Mouse (Mus musculus) stomach, embryonic 14.5 days (tissue): ENCODE results near the gene Prl3d2. TPM values are rescaled to one million over a fixed set of nuclear protein-coding genes. Genes with fewer than 3 reads are reported as not detected.
"Not testable (repeated sequence)": the region's sequence is repeated elsewhere in the genome, so short reads cannot be mapped to it uniquely, and the experiment has no call there.

Source experiments
- ATAC-seq: fragments of 200-750 bp; cut with Nextera tagmentation; 2 replicates; pipeline ENCODE4 v1.8.0; 2017; ENCODE audit warnings: low read depth, moderate TSS enrichment; ENCODE audit not compliant: insufficient number of reproducible peaks, insufficient read depth, low FRiP score
- H3K27ac ChIP-seq: fragments of 300-500 bp; sonication (generic); 2 replicates; pipeline ENCODE4 v1.5.1; 2014; ENCODE audit warnings: mild to moderate bottlenecking, low read length, moderate library complexity, mixed read lengths
- H3K27me3 ChIP-seq: fragments of 300-500 bp; sonication (generic); 2 replicates; pipeline ENCODE4 v1.6.1; 2014; ENCODE audit warnings: low read length, control low read depth, mixed read lengths; ENCODE audit not compliant: control insufficient read depth, insufficient read depth
- H3K36me3 ChIP-seq: fragments of 300-500 bp; sonication (generic); 2 replicates; pipeline ENCODE4 v1.6.1; 2014; ENCODE audit warnings: mild to moderate bottlenecking, control low read depth, low read length, moderate library complexity, mixed read lengths; ENCODE audit not compliant: control insufficient read depth, insufficient read depth
- H3K4me1 ChIP-seq: fragments of 300-500 bp; sonication (generic); 2 replicates; pipeline ENCODE4 v1.6.1; 2014; ENCODE audit warnings: low read length, control low read depth, mixed read lengths; ENCODE audit not compliant: control insufficient read depth, insufficient read depth
- H3K4me2 ChIP-seq: fragments of 300-500 bp; sonication (generic); replicated peaks from 2 replicates; pipeline ENCODE4 v1.6.1; 2014; ENCODE audit warnings: low read depth, low read length, control low read depth
- H3K4me3 ChIP-seq: fragments of 300-500 bp; sonication (generic); 2 replicates; pipeline ENCODE4 v1.5.1; 2014; ENCODE audit warnings: low read depth, low read length, control low read depth
- H3K9ac ChIP-seq: fragments of 300-500 bp; sonication (generic); replicated peaks from 2 replicates; pipeline ENCODE4 v1.6.1; 2014; ENCODE audit warnings: low read depth, mild to moderate bottlenecking, control low read depth, low read length, moderate library complexity, mixed read lengths
- H3K9me3 ChIP-seq: fragments of 300-500 bp; sonication (generic); 2 replicates; pipeline ENCODE4 v1.6.1; 2016; ENCODE audit warnings: low read depth, low read length, control low read depth; ENCODE audit not compliant: control insufficient read depth
- WGBS: fragments of 180-500 bp; shearing (Covaris S2); extraction: QIAGEN DNeasy Blood & Tissue Kit; methylation state at CpG from one replicate; pipeline ENCODE4 v1.1.7; 2014; 5-methylcytosine and 5-hydroxymethylcytosine counted together
- polyA plus RNA-seq: library from polyadenylated mRNA; unstranded; fragments of >200 nt; fragmentation: Nextera tagmentation; extraction: Ambion mirVana; gene quantifications from 2 replicates; pipeline ENCODE4 v1.2.1, GENCODE M21; 2014

Gene Prl3d2
- not detected in 2 replicates for polyA plus RNA-seq

DNA sequence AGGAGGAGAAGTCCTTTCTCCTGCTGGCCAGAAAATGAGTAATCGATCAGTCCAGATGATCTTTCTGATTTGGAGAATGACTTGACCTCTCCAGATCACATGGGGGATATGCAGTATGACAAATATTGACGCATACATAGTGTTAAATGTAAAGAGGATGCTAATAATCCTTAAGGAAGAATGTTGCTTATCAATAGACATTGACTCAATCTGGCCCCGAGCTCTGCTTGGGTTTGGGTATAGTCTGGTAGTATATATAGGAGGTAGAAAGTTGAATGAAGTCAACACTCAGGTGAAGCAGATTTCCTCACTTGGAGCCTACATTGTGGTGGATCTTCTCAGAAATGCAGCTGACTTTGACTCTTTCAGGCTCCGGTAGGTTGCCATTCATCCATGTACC lies at the start of gene Prl3d2:
Prl3d2 (plus strand) TSS at position 301 of the 400 bp plus-strand sequence.
- not testable (repeated sequence) for H3K9me3 ChIP-seq, H3K27ac ChIP-seq, H3K9ac ChIP-seq, H3K4me3 ChIP-seq, ATAC-seq, H3K27me3 ChIP-seq, H3K4me1 ChIP-seq, H3K36me3 ChIP-seq, H3K4me2 ChIP-seq
- 93% methylated on average over 4 of the region's 4 CpGs for WGBS

DNA sequence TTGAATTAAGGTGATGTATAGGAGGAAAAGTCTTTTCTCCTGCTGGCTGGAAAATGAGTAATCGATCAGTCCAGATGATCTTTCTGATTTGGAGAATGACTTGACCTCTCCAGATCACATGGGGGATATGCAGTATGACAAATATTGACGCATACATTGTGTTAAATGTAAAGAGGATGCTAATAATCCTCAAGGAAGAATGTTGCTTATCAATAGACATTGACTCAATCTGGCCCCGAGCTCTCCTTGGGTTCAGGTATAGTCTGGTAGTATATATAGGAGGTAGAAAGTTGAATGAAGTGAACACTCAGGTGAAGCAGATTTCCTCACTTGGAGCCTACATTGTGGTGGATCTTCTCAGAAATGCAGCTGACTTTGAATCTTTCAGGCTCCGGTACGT lies 27.6 kb upstream of the Prl3d2 start, which contains the start of gene Prl3d1:
Prl3d1 (plus strand) TSS at position 301 of the 400 bp plus-strand sequence.
- H3K9ac ChIP-seq, H3K9me3 ChIP-seq, H3K36me3 ChIP-seq, H3K4me3 ChIP-seq, ATAC-seq, H3K27ac ChIP-seq, H3K4me1 ChIP-seq, H3K4me2 ChIP-seq, H3K27me3 ChIP-seq: not testable (repeated sequence)
- 90% methylated on average over 5 of the region's 5 CpGs for WGBS

DNA sequence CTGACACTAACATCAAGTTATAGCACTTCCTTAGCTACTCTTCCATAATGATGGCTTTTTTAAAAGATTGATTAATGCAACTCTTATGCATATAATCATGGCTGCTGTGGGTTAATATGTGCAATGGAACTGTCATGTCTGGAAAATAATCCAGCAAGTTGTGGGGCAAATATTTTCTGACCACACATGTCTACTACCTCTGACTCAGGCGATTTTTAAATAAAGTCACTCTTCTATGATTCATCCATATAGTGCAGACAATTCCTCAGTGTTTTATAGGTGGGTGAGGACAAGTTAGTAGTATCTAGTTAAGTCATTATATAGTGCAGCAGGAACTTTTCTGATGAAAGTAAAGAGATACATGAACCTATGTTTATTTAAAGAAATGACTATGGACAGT lies 26.8 kb downstream of the Prl3d2 start:
- 70% methylated on average over 1 of the region's 1 CpGs for WGBS
- no peak for ATAC-seq

DNA sequence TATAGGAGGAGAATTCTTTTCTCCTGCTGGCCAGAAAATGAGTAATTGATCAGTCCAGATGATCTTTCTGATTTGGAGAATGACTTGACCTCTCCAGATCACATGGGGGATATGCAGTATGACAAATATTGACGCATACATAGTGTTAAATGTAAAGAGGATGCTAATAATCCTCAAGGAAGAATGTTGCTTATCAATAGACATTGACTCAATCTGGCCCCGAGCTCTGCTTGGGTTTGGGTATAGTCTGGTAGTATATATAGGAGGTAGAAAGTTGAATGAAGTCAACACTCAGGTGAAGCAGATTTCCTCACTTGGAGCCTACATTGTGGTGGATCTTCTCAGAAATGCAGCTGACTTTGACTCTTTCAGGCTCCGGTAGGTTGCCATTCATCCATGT lies 35.0 kb downstream of the Prl3d2 start, which contains the start of gene Prl3d3:
Prl3d3 (plus strand) TSS at position 301 of the 400 bp plus-strand sequence.
- H3K36me3 ChIP-seq, H3K9ac ChIP-seq, H3K4me1 ChIP-seq, H3K4me3 ChIP-seq, H3K9me3 ChIP-seq, ATAC-seq, H3K27ac ChIP-seq, H3K4me2 ChIP-seq, H3K27me3 ChIP-seq: not testable (repeated sequence)
- 88% methylated on average over 2 of the region's 3 CpGs for WGBS

More for the DNA sequence above, 26.8 kb downstream of the Prl3d2 start:
- Histone ChIP-seq H3K27ac (no peak overlapping the region), H3K4me1 (no peaks in the 10 kb centered on the region), H3K27me3 (no peaks in the 10 kb centered on the region), H3K9ac (no peak overlapping the region), H3K36me3 (no peaks in the 10 kb centered on the region), H3K4me2 (no peak overlapping the region), H3K9me3 (no peaks in the 10 kb centered on the region), H3K4me3 (no peak overlapping the region)

Other genes starting within 250 kb of the Prl3d2 start
- not detected in 2 replicates for gene Prl, start 64.1 kb upstream of the Prl3d2 start, polyA plus RNA-seq
- gene Prl3d1, start 27.5 kb upstream of the Prl3d2 start, polyA plus RNA-seq: not detected in 2 replicates
- gene Prl3d3, start 35.1 kb downstream of the Prl3d2 start, polyA plus RNA-seq: not detected in 2 replicates
- not detected in 2 replicates for gene Prl3c1, start 75.0 kb downstream of the Prl3d2 start, polyA plus RNA-seq
- not detected in 2 replicates for gene Prl3b1, start 120.1 kb downstream of the Prl3d2 start, polyA plus RNA-seq
- gene Prl3a1, start 137.7 kb downstream of the Prl3d2 start, polyA plus RNA-seq: not detected in 2 replicates
- not detected in 2 replicates for gene Prl6a1, start 190.9 kb downstream of the Prl3d2 start, polyA plus RNA-seq
- gene Prl8a2, start 224.0 kb downstream of the Prl3d2 start, polyA plus RNA-seq: not detected in 2 replicates